Mouse (Mus musculus) hindbrain, embryonic 14.5 days (tissue): ENCODE data around the gene Creb3l4. TPM values are rescaled to one million over a fixed set of nuclear protein-coding genes. Genes with fewer than 3 reads are reported as not detected.

Experiments
- ATAC-seq: fragments of 200-750 bp; cut with Nextera tagmentation; 2 replicates; pipeline ENCODE4 v1.8.0; 2017; ENCODE audit warnings: moderate number of reproducible peaks, mild to moderate bottlenecking, moderate TSS enrichment, moderate library complexity; ENCODE audit not compliant: low FRiP score
- DNase-seq: peaks from one replicate; pipeline ENCODE4 v3.0.0-alpha.2; 2015; ENCODE audit warnings: low spot score
- H3K27ac ChIP-seq: fragments of 300-500 bp; sonication (generic); 2 replicates; pipeline ENCODE4 v1.5.1; 2014; ENCODE audit warnings: mild to moderate bottlenecking, moderate library complexity
- H3K27me3 ChIP-seq: fragments of 300-500 bp; sonication (generic); 2 replicates; pipeline ENCODE4 v1.6.1; 2014; ENCODE audit warnings: mild to moderate bottlenecking, low read length, mixed read lengths; ENCODE audit not compliant: control insufficient read depth, insufficient read depth
- H3K36me3 ChIP-seq: fragments of 300-500 bp; sonication (generic); replicated peaks from 2 replicates; pipeline ENCODE4 v1.6.1; 2014; ENCODE audit not compliant: control insufficient read depth, insufficient read depth
- H3K4me1 ChIP-seq: fragments of 300-500 bp; sonication (generic); replicated peaks from 2 replicates; pipeline ENCODE4 v1.6.1; 2014; ENCODE audit warnings: antibody characterized with exemption, low read length, mixed read lengths; ENCODE audit not compliant: control insufficient read depth, insufficient read depth
- H3K4me2 ChIP-seq: fragments of 300-500 bp; sonication (generic); replicated peaks from 2 replicates; pipeline ENCODE4 v1.6.1; 2014; ENCODE audit warnings: mild to moderate bottlenecking, moderate library complexity
- H3K4me3 ChIP-seq: fragments of 300-500 bp; sonication (generic); replicated peaks from 2 replicates; pipeline ENCODE4 v1.5.1; 2014; ENCODE audit warnings: mild to moderate bottlenecking, low read length
- H3K9ac ChIP-seq: fragments of 300-500 bp; sonication (generic); 2 replicates; pipeline ENCODE4 v1.6.1; 2014
- H3K9me3 ChIP-seq: fragments of 300-500 bp; sonication (generic); 2 replicates; pipeline ENCODE4 v1.6.1; 2016; ENCODE audit warnings: low read length; ENCODE audit not compliant: control insufficient read depth
- WGBS: fragments of 180-500 bp; shearing (Covaris S2); extraction: QIAGEN DNeasy Blood & Tissue Kit; methylation state at CpG from one replicate; pipeline ENCODE4 v1.1.7; 2014; 5-methylcytosine and 5-hydroxymethylcytosine counted together
- polyA plus RNA-seq: library from polyadenylated mRNA; unstranded; fragments of >200 nt; fragmentation: Nextera tagmentation; extraction: Ambion mirVana; gene quantifications from 2 replicates; pipeline ENCODE4 v1.2.1, GENCODE M21; 2014

Creb3l4 gene
- polyA plus RNA-seq, 1 experiment from 2014 or later: 1.8 TPM

DNA sequence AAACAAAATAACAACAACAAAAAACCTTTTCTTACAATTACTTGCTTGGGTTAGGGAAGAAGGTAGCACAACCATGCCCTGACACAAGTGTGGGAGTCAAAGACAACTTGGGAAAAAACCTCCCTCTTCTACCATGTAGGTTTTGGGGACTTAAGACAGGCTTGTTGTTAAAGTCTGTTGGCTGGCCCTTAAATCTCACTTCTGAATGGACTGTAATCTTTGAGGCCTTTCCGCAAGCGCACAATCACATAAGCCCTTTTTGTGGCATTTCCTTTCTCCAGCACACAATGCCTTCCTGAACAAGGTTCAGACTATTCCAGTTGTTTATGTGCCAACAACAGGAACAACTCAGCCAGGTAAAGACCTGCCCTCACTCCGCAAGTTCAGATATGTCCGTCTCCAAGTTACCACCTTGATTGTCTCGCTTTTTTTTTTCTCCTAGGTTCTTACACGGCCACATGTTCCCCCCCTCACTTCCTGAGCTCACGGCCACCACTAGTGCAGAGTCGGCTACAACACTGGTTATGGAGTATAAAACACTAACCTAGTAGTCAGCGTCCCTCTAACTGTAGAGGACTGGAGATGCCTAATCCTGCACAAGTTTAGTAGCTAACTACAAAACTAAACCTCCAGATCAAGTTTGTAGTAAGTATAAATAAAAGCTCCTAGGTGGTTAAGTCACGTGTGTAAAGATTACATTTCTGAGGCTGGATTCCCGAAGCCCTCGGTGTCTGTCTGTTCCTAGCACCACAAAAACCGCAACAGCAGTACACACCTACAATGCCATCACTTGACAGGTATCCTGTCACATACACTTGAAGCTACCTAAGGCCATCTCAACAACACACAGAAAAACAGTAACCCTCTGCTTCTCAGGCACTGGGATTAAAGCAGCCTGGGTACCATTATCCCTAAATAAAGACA is 31.6 kb downstream of the Creb3l4 start:
- Histone ChIP-seq H3K36me3 (peaks cover 56% of the 10 kb centered on the region), H3K9me3 (no peaks in the 10 kb centered on the region), H3K4me3 (peak overlapping the region; percentile 68), H3K4me1 (peaks cover 18% of the 10 kb centered on the region), H3K27ac (no peak overlapping the region), H3K27me3 (no peaks in the 10 kb centered on the region), H3K9ac (no peak overlapping the region), H3K4me2 (peak overlapping the region; percentile 79)
- WGBS: 83% methylated on average over 13 of the region's 13 CpGs
- DNase-seq (no peak), ATAC-seq (no peak)

DNA sequence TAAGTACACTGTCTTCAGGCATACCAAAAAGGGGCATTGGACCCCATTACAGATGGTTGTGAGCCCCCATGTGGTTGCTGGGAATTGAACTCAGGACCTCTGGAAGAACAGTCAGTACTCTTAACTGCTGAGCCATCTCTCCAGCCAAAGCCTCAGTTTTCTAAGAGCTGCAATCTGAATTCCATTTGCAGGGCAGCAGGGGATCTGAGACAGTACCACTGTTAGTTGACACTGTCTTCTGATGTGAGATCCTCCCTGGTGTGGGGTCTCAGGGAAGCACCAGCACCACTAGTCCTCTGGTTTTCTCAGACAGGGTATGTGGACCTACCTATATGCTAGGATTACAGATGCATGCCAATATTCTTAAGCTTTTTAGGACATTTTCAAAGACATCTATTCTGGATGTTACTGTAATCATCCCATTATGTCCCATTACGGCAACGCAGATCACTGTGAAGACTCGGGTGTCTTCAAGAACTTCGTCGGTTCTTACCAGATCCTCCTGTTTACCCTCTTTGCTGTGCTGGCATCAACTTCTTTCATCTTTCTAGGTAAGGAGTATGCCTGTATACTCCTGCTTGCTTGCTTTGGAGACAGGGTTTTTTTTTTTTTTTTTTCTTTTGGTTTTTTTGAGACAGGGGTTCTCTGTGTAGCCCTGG is 33.3 kb downstream of the Creb3l4 start:
- H3K27ac ChIP-seq: no peak overlapping the region
- no peaks in the 10 kb centered on the region for H3K27me3 ChIP-seq
- WGBS: 94% methylated on average over 5 of the region's 5 CpGs
- no peaks in the 10 kb centered on the region for H3K9me3 ChIP-seq
- no peak overlapping the region for H3K4me3 ChIP-seq
- no peak overlapping the region for H3K4me2 ChIP-seq
- DNase-seq: no peak
- no peak for ATAC-seq
- peaks cover 18% of the 10 kb centered on the region for H3K4me1 ChIP-seq
- H3K36me3 ChIP-seq: peaks cover 62% of the 10 kb centered on the region
- H3K9ac ChIP-seq: no peak overlapping the region

- Histone ChIP-seq H3K9ac (no peak overlapping the region), H3K27me3 (no peaks in the 10 kb centered on the region), H3K36me3 (peaks cover 62% of the 10 kb centered on the region), H3K4me2 (no peak overlapping the region), H3K27ac (no peak overlapping the region), H3K9me3 (no peaks in the 10 kb centered on the region), H3K4me3 (no peak overlapping the region), H3K4me1 (peaks cover 13% of the 10 kb centered on the region)
- ATAC-seq (no peak), DNase-seq (no peak)
- WGBS: 95% methylated on average over 2 of the region's 2 CpGs
These were observed 34.6 kb downstream of the Creb3l4 start for GRCm38 (mm10) chr3:90208662-90209061.

DNA sequence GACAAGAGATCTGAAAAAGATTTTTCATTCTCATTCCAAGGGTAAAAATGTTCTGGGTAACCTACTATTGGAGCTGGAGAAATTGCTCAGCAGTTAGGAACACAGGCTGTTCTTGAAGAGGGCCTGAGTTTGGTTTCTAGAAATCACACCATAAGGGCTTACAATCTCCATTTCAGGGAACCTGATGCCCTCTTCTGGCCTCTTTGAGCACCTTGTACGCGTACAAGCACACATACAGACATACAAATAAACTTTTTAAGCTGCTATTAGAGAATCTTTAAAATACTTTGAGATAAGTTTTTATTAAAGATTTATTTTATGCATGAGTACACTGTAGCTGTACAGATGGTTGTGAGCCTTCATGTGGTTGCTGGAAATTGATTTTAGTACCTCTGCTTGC is 38.7 kb downstream of the Creb3l4 start:
- H3K9ac ChIP-seq: no peak overlapping the region
- no peaks in the 10 kb centered on the region for H3K4me1 ChIP-seq
- DNase-seq (no peak), ATAC-seq (no peak)
- H3K27ac ChIP-seq: no peak overlapping the region
- peaks cover 32% of the 10 kb centered on the region for H3K36me3 ChIP-seq
- 98% methylated on average over 2 of the region's 2 CpGs for WGBS
- no peak overlapping the region for H3K4me2 ChIP-seq
- H3K27me3 ChIP-seq: no peaks in the 10 kb centered on the region
- no peak overlapping the region for H3K4me3 ChIP-seq
- H3K9me3 ChIP-seq: no peaks in the 10 kb centered on the region

GRCm38 (mm10) chr3:90203619-90204018 is 39.7 kb downstream of the Creb3l4 start:
- no peak overlapping the region for H3K27ac ChIP-seq
- no peak overlapping the region for H3K4me3 ChIP-seq
- ATAC-seq (no peak), DNase-seq (no peak)
- no peak overlapping the region for H3K4me2 ChIP-seq
- H3K27me3 ChIP-seq: no peaks in the 10 kb centered on the region
- no peak overlapping the region for H3K9ac ChIP-seq
- no peaks in the 10 kb centered on the region for H3K4me1 ChIP-seq
- 79% methylated on average over 5 of the region's 5 CpGs for WGBS
- H3K36me3 ChIP-seq: peaks cover 22% of the 10 kb centered on the region
- no peaks in the 10 kb centered on the region for H3K9me3 ChIP-seq

DNA sequence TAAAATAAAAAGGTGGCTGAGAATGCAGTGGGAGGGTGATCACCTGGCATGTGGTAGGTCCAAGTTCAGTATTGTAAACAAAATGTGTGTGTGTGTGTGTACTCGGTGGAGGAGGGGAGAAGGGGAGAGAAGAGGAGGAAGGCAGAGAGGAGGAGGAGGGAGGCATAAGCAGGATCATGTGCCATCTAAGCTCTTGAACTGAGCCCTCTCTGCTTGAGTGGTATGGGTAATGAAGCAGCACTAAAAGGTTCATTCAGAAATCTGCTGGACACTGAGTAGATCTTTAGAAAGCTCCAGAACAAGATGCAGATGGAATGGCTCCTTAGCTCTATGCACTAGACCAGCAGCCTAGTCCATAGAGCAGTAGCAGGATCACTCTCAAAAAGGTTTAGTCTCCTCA is 40.4 kb downstream of the Creb3l4 start:
- Histone ChIP-seq H3K4me1 (no peaks in the 10 kb centered on the region), H3K9me3 (no peaks in the 10 kb centered on the region), H3K9ac (no peak overlapping the region), H3K27me3 (no peaks in the 10 kb centered on the region), H3K27ac (no peak overlapping the region), H3K4me2 (no peak overlapping the region), H3K4me3 (no peak overlapping the region), H3K36me3 (peaks cover 15% of the 10 kb centered on the region)
- DNase-seq (no peak), ATAC-seq (no peak)
- 64% methylated on average over 1 of the region's 1 CpGs for WGBS

DNA sequence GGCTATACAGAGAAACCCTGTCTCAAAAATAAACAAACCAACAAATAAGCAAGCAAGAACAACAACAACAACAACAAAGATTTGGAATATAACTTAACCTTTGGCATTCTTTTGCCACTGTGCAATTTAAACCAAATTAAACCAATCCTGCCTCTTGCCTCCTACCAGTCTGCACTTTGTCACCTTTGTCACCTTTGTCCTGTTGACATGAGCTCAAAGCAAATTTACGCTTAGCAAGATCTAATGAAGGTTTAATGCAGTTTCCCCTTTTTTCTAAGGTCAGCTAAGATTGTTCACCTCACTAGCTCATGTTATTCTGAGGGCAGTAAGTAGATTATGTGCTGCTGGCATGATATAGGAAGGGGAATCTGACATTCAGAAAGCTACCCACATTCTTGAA is 45.8 kb downstream of the Creb3l4 start:
- WGBS: 83% methylated on average over 1 of the region's 1 CpGs
- Histone ChIP-seq H3K4me1 (no peaks in the 10 kb centered on the region), H3K4me3 (no peak overlapping the region), H3K4me2 (no peak overlapping the region), H3K27ac (no peak overlapping the region), H3K9ac (no peak overlapping the region), H3K27me3 (no peaks in the 10 kb centered on the region), H3K36me3 (no peaks in the 10 kb centered on the region), H3K9me3 (no peaks in the 10 kb centered on the region)
- DNase-seq: no peak
- no peak for ATAC-seq

DNA sequence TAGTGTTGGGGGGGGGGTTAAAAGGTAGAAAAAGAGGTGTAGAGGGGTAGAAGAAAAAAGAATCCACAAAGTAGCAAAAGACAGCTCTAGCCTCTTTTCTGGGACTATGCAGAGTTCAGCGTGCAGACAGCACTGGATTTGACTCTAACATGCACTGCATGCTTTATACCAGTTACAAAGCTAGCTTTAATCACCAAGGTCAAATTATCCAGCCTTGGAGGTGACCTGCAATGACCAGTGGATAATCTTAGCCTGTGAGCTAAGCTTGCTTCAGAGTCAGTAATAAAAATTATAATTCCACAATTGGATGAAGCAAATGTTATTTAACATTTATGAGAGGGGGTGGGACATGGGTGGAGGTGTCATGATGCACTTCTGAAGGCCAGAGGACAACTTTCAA is 47.7 kb downstream of the Creb3l4 start:
- DNase-seq (no peak), ATAC-seq (no peak)
- no peaks in the 10 kb centered on the region for H3K4me1 ChIP-seq
- H3K9ac ChIP-seq: no peak overlapping the region
- H3K27ac ChIP-seq: no peak overlapping the region
- H3K4me2 ChIP-seq: no peak overlapping the region
- H3K4me3 ChIP-seq: no peak overlapping the region
- H3K9me3 ChIP-seq: no peaks in the 10 kb centered on the region
- no peaks in the 10 kb centered on the region for H3K27me3 ChIP-seq
- WGBS: 85% methylated on average over 1 of the region's 1 CpGs
- no peaks in the 10 kb centered on the region for H3K36me3 ChIP-seq

DNA sequence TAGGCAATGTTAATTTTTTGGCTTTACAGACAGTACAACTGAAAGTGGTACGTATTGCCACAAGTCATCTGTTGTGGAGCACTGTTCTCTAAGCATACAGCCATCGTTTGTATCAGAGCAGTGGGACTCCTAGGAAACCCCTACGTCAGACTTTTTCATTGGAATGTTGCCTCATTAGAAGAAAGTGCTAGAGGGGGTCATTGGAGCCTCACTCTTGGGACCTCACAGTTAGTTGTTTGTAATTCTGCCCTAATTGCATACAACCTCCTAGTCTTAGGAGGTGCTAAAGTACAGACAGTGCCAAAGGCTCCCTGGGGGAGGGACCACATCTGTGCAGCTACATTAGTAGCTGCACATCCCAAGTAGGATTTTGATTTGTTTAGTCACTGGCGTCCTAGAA is 48.6 kb downstream of the Creb3l4 start:
- H3K9ac ChIP-seq: no peak overlapping the region
- H3K9me3 ChIP-seq: no peaks in the 10 kb centered on the region
- H3K4me2 ChIP-seq: no peak overlapping the region
- no peak for ATAC-seq
- no peak overlapping the region for H3K27ac ChIP-seq
- H3K27me3 ChIP-seq: no peaks in the 10 kb centered on the region
- H3K4me1 ChIP-seq: no peaks in the 10 kb centered on the region
- no peak overlapping the region for H3K4me3 ChIP-seq
- DNase-seq: no peak
- no peaks in the 10 kb centered on the region for H3K36me3 ChIP-seq
- 64% methylated on average over 4 of the region's 4 CpGs for WGBS
